Mouse (Mus musculus) CD8-positive naive resting alpha-beta T cell, adult 57 days (primary cell): Measurements from ENCODE around the gene Caprin2. TPM values are rescaled to one million over a fixed set of nuclear protein-coding genes. Genes with fewer than 3 reads are reported as not detected.

ENCODE experiments used
- total RNA-seq: library from RNA; stranded (reverse); gene quantifications from one replicate; pipeline ENCODE4 v1.2.4, GENCODE M21; 2023

The Caprin2 gene
- total RNA-seq: 16.8 TPM

GRCm38 (mm10) chr6:148895773-148896506, at the start of gene Caprin2:
Caprin2 (minus strand) TSS chr6:148896237.

GRCm38 (mm10) chr6:148830748-148831727, 65.0 kb downstream of the Caprin2 start, which contains the start of gene Ipo8:
Ipo8 (minus strand) TSS chr6:148831467.

Other genes with a start within 250 kb of the Caprin2 start
- 46.0 TPM for gene Ipo8, start 64.8 kb downstream of the Caprin2 start, total RNA-seq
- gene Sinhcaf, start 50.2 kb upstream of the Caprin2 start, total RNA-seq: 59.4 TPM
- gene Dennd5b, start 205.4 kb upstream of the Caprin2 start, total RNA-seq: 5.1 TPM
- gene Gm10203, start 233.9 kb upstream of the Caprin2 start, total RNA-seq: not detected
- gene Etfbkmt, start 243.6 kb upstream of the Caprin2 start, total RNA-seq: 19.0 TPM